Mouse (Mus musculus) spleen, adult 2 months (tissue): Measurements from ENCODE around the gene Crct1.

ENCODE experiments used
- CTCF ChIP-seq: fragments of 200-500 bp; IDR thresholded peaks from 2 replicates; pipeline ENCODE4 v1.5.1; 2011; ENCODE audit warnings: mild to moderate bottlenecking, inconsistent platforms; ENCODE audit not compliant: insufficient read depth, insufficient read length, insufficient replicate concordance; ENCODE audit errors: extremely low read depth
- POLR2A ChIP-seq: fragments of 200-500 bp; IDR thresholded peaks from 2 replicates; pipeline ENCODE4 v1.6.1; 2011; ENCODE audit warnings: low read depth, low read length, inconsistent platforms

GRCm38 (mm10) chr3:92991926-92992325 is 23.6 kb downstream of the Crct1 start, which contains the start of gene Lce3f:
- TF ChIP-seq CTCF (no peak), POLR2A (no peak)
